Mouse (Mus musculus): ENCODE measurements around the gene Sae1.
"Not testable (repeated sequence)": the region's sequence is repeated elsewhere in the genome, so short reads cannot be mapped to it uniquely, and the experiment has no call there.

The Sae1 gene

GRCm38 (mm10) chr7:16310521-16311452 lies 76.8 kb downstream of the Sae1 start:
- peak; percentile 45 for DNase-seq (ENCODE audit: low read depth, low spot score)

GRCm38 (mm10) chr7:16310020-16310520 lies 77.5 kb downstream of the Sae1 start:
- DNase-seq (ENCODE audit: low read depth, low spot score): peak; percentile 92

GRCm38 (mm10) chr7:16309318-16310019 lies 78.1 kb downstream of the Sae1 start:
- DNase-seq (ENCODE audit: low read depth, low spot score): peak; percentile 89

- peak; percentile 63 for DNase-seq (ENCODE audit: low read depth, low spot score)
Observed at GRCm38 (mm10) chr7:16308555-16309317, 78.9 kb downstream of the Sae1 start.

GRCm38 (mm10) chr7:16308093-16308492 lies 79.5 kb downstream of the Sae1 start, which contains the start of gene Bbc3:
Gene Bbc3, plus strand, starts transcription at chr7:16308393.
- not testable (repeated sequence) for DNase-seq (ENCODE audit: low read depth, low spot score)

GRCm38 (mm10) chr7:16307141-16307540 lies 80.5 kb downstream of the Sae1 start:
- not testable (repeated sequence) for DNase-seq (ENCODE audit: low read depth, low spot score)

GRCm38 (mm10) chr7:16299419-16300035 lies 88.1 kb downstream of the Sae1 start:
- DNase-seq (ENCODE audit: low read depth, low spot score): peak; percentile 74

GRCm38 (mm10) chr7:16298927-16299326 lies 88.7 kb downstream of the Sae1 start:
- no peak for DNase-seq (ENCODE audit: low read depth, low spot score)

- DNase-seq (ENCODE audit: low read depth, low spot score): no peak
Observed at GRCm38 (mm10) chr7:16297616-16298015, 90.0 kb downstream of the Sae1 start.

- peak; percentile 96 for DNase-seq (ENCODE audit: low read depth, low spot score)
Observed at GRCm38 (mm10) chr7:16296766-16297390, 90.7 kb downstream of the Sae1 start.

- DNase-seq (ENCODE audit: low read depth, low spot score): no peak
Observed at GRCm38 (mm10) chr7:16296146-16296545, 91.5 kb downstream of the Sae1 start.

- peak; percentile 89 for DNase-seq (ENCODE audit: low read depth, low spot score)
Observed at GRCm38 (mm10) chr7:16295321-16295900, 92.2 kb downstream of the Sae1 start.

- peak; percentile 90 for DNase-seq (ENCODE audit: low read depth, low spot score)
Observed at GRCm38 (mm10) chr7:16294837-16295236, 92.8 kb downstream of the Sae1 start.

- peak; percentile 42 for DNase-seq (ENCODE audit: low read depth, low spot score)
Observed at GRCm38 (mm10) chr7:16294346-16294745, 93.3 kb downstream of the Sae1 start.

GRCm38 (mm10) chr7:16287791-16288190 lies 99.8 kb downstream of the Sae1 start:
- DNase-seq (ENCODE audit: low read depth, low spot score): no peak

- DNase-seq (ENCODE audit: low read depth, low spot score): no peak
Observed at GRCm38 (mm10) chr7:16287016-16287415, 100.6 kb downstream of the Sae1 start.

- peak; percentile 98 for DNase-seq (ENCODE audit: low read depth, low spot score)
Observed at GRCm38 (mm10) chr7:16286026-16286961, 101.3 kb downstream of the Sae1 start, which contains the start of gene Ccdc9. Gene Ccdc9, minus strand, starts transcription at chr7:16286795.

- peak; percentile 91 for DNase-seq (ENCODE audit: low read depth, low spot score)
Observed at GRCm38 (mm10) chr7:16285450-16286025, 102.1 kb downstream of the Sae1 start.

GRCm38 (mm10) chr7:16284904-16285303 lies 102.7 kb downstream of the Sae1 start:
- DNase-seq (ENCODE audit: low read depth, low spot score): no peak

Measured in R1 (cell line).